Mouse (Mus musculus) ES-E14 (cell line): ENCODE data around the gene Tpo.

Experiments used
- CHD2 ChIP-seq: IDR thresholded peaks from 2 replicates; pipeline ENCODE4 v1.6.1; 2014; ENCODE audit warnings: mild to moderate bottlenecking, low read depth, low read length, inconsistent platforms
- HCFC1 ChIP-seq: IDR thresholded peaks from 2 replicates; pipeline ENCODE4 v1.6.1; 2012; ENCODE audit warnings: low read length, inconsistent platforms, borderline replicate concordance; ENCODE audit not compliant: insufficient read depth
- ZC3H11A ChIP-seq: IDR thresholded peaks from 2 replicates; pipeline ENCODE4 v1.6.1; 2012; ENCODE audit warnings: low read depth, mild to moderate bottlenecking, inconsistent platforms, low read length, borderline replicate concordance
- ZNF384 ChIP-seq: IDR thresholded peaks from 2 replicates; pipeline ENCODE4 v1.6.1; 2012; ENCODE audit warnings: low read depth, low read length, inconsistent platforms

- TF ChIP-seq CHD2 (no peak), ZC3H11A (no peak), ZNF384 (no peak), HCFC1 (no peak)
Observed at GRCm38 (mm10) chr12:30049818-30050217, 82.6 kb downstream of the Tpo start.
